Mouse (Mus musculus) heart, postnatal 0 days (tissue): Measurements from ENCODE around the gene Etnk2.

Experiments
- CTCF ChIP-seq: IDR thresholded peaks from 2 replicates; pipeline ENCODE4 v1.5.1; 2016; ENCODE audit warnings: antibody characterized with exemption, control low read depth, low read depth
- EP300 ChIP-seq: IDR thresholded peaks from 2 replicates; pipeline ENCODE4 v1.6.1; 2016; ENCODE audit warnings: antibody characterized with exemption, low read depth

DNA sequence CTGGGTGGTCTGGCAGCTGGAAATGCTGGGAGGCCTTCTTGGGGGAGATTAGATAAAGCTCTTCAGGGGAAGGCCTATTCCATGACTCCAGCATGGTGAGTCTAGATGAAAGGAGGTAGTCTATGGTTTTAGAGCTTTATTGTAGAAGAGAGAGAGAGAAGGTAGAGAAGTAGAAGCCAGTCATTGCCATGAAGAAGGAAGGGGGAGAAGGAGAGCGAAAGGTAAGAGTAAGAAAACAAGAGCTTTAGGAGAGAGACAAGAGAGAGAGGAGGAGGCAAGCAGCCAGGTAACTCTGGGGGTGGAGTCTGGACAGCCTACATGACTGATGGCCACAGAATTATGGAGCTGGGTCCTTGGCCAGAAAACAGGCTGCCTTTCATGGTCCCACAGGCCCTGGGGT lies 13.2 kb upstream of the Etnk2 start, which contains the start of gene Ren1:
- TF ChIP-seq EP300 (no peak), CTCF (no peak)
